ENCODE assay signal across 44 mouse cellular contexts in the genomic region with DNA sequence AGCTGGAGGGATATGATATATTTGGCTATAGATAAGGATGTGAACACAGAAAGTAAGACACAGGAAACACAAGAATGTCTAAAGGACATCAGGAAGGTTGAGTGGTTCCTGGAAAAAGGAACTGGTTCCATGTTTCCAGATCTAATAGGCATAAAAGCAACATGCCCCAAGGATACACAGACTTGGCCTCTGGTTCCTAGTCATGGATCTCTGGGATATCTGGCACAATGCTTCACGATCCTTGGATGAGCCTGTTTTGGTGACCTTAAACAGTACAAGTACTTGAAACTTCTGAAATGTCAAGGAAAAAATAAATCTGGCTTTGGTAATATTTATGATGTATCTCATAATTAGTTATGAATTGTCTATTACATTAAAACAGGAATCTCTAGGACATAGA. TPM values are rescaled to one million over a fixed set of nuclear protein-coding genes. Genes with fewer than 3 reads are reported as not detected.
"Had no signal": no experiment of that assay in that cellular context is flagged by ENCODE, and none has a peak within 500 bp of the region (broad histone marks: within the 10 kb centered on the region; RNA-seq: fewer than 3 reads in every experiment).

No protein-coding gene starts in this region.

- DNase-seq: gastrocnemius, postnatal 14 days; gastrocnemius, postnatal 36 days; heart, adult 11 months; heart, adult 2 months; heart, postnatal 14 days; heart, postnatal 36 days; kidney, adult 11 months; kidney, adult 2 months; kidney, adult 9 months; kidney, postnatal 14 days; kidney, postnatal 36 days; layer of hippocampus, adult 9-11 months; layer of hippocampus, postnatal 36 days; left cerebral cortex, postnatal 4 days had no signal

RNA-seq across cellular contexts. Expression of gene Olfr985, which starts 0.6 kb away (rescaled TPM):
- total RNA-seq: gastrocnemius, adult 18-20 months; gastrocnemius, adult 8-10 months; gastrocnemius, postnatal 14 days; gastrocnemius, postnatal 36 days; heart, adult 2 months; heart, postnatal 14 days; heart, postnatal 36 days; hematopoietic stem cell, adult 5-6 weeks; hindbrain, postnatal 0 days; layer of hippocampus, adult 18-20 months; layer of hippocampus, adult 8-10 months; layer of hippocampus, postnatal 14 days; layer of hippocampus, postnatal 36 days; left cerebral cortex, adult 18-20 months; left cerebral cortex, adult 8-10 months; left cerebral cortex, postnatal 10 days; left cerebral cortex, postnatal 25 days; left cerebral cortex, postnatal 4 days; liver, adult 2 months had no signal
- polyA plus RNA-seq: gonadal fat pad, adult 2 months; heart, adult 2 months; heart, embryonic 11.5 days; heart, embryonic 13.5 days; heart, embryonic 15.5 days; heart, postnatal 0 days; hindbrain, embryonic 11.5 days; hindbrain, embryonic 13.5 days; hindbrain, embryonic 15.5 days; hindbrain, postnatal 0 days; intestine, embryonic 14.5 days; intestine, embryonic 16.5 days; kidney, adult 2 months; kidney, embryonic 15.5 days; kidney, postnatal 0 days; large intestine, adult 2 months; limb, embryonic 11.5 days; limb, embryonic 13.5 days; limb, embryonic 15.5 days; liver, adult 2 months; liver, embryonic 12.5 days; liver, embryonic 14.5 days had no signal

RNA-seq across cellular contexts. Expression of gene Olfr984, which starts 16.6 kb away (rescaled TPM):
- total RNA-seq: gastrocnemius, adult 18-20 months; gastrocnemius, adult 8-10 months; gastrocnemius, postnatal 14 days; gastrocnemius, postnatal 36 days; heart, adult 2 months; heart, postnatal 14 days; heart, postnatal 36 days; hematopoietic stem cell, adult 5-6 weeks; hindbrain, postnatal 0 days; layer of hippocampus, adult 18-20 months; layer of hippocampus, postnatal 36 days; left cerebral cortex, adult 18-20 months; left cerebral cortex, adult 8-10 months; left cerebral cortex, postnatal 10 days; left cerebral cortex, postnatal 25 days; left cerebral cortex, postnatal 4 days; liver, adult 2 months had no signal
- polyA plus RNA-seq: gonadal fat pad, adult 2 months; heart, adult 2 months; heart, embryonic 11.5 days; heart, embryonic 13.5 days; heart, embryonic 15.5 days; heart, postnatal 0 days; hindbrain, embryonic 11.5 days; hindbrain, embryonic 13.5 days; hindbrain, embryonic 15.5 days; hindbrain, postnatal 0 days; intestine, embryonic 14.5 days; intestine, embryonic 16.5 days; kidney, adult 2 months; kidney, embryonic 15.5 days; kidney, postnatal 0 days; large intestine, adult 2 months; limb, embryonic 11.5 days; limb, embryonic 13.5 days; limb, embryonic 15.5 days; liver, adult 2 months; liver, embryonic 12.5 days; liver, embryonic 14.5 days had no signal

RNA-seq across cellular contexts. Expression of gene Tmem225, which starts 17.4 kb away (rescaled TPM):
- total RNA-seq: gastrocnemius, adult 18-20 months; gastrocnemius, adult 8-10 months; gastrocnemius, postnatal 14 days; gastrocnemius, postnatal 36 days; heart, adult 2 months; heart, postnatal 14 days; heart, postnatal 36 days; hematopoietic stem cell, adult 5-6 weeks; hindbrain, postnatal 0 days; layer of hippocampus, adult 18-20 months; layer of hippocampus, adult 8-10 months; layer of hippocampus, postnatal 14 days; layer of hippocampus, postnatal 36 days; left cerebral cortex, adult 18-20 months; left cerebral cortex, adult 8-10 months; left cerebral cortex, postnatal 10 days; left cerebral cortex, postnatal 25 days; left cerebral cortex, postnatal 4 days; liver, adult 2 months had no signal
- polyA plus RNA-seq: gonadal fat pad, adult 2 months; heart, adult 2 months; heart, embryonic 11.5 days; heart, embryonic 13.5 days; heart, embryonic 15.5 days; heart, postnatal 0 days; hindbrain, embryonic 11.5 days; hindbrain, embryonic 13.5 days; hindbrain, embryonic 15.5 days; hindbrain, postnatal 0 days; intestine, embryonic 14.5 days; intestine, embryonic 16.5 days; kidney, adult 2 months; kidney, embryonic 15.5 days; kidney, postnatal 0 days; large intestine, adult 2 months; limb, embryonic 11.5 days; limb, embryonic 13.5 days; limb, embryonic 15.5 days; liver, adult 2 months; liver, embryonic 12.5 days; liver, embryonic 14.5 days had no signal

RNA-seq across cellular contexts. Expression of gene Olfr983, which starts 37.2 kb away (rescaled TPM):
- total RNA-seq: gastrocnemius, adult 18-20 months; gastrocnemius, adult 8-10 months; gastrocnemius, postnatal 14 days; gastrocnemius, postnatal 36 days; heart, adult 2 months; heart, postnatal 14 days; heart, postnatal 36 days; hematopoietic stem cell, adult 5-6 weeks; hindbrain, postnatal 0 days; layer of hippocampus, adult 18-20 months; layer of hippocampus, adult 8-10 months; layer of hippocampus, postnatal 14 days; layer of hippocampus, postnatal 36 days; left cerebral cortex, adult 18-20 months; left cerebral cortex, adult 8-10 months; left cerebral cortex, postnatal 10 days; left cerebral cortex, postnatal 25 days; left cerebral cortex, postnatal 4 days; liver, adult 2 months had no signal
- polyA plus RNA-seq: gonadal fat pad, adult 2 months; heart, adult 2 months; heart, embryonic 11.5 days; heart, embryonic 13.5 days; heart, embryonic 15.5 days; heart, postnatal 0 days; hindbrain, embryonic 11.5 days; hindbrain, embryonic 13.5 days; hindbrain, embryonic 15.5 days; hindbrain, postnatal 0 days; intestine, embryonic 14.5 days; intestine, embryonic 16.5 days; kidney, adult 2 months; kidney, embryonic 15.5 days; kidney, postnatal 0 days; large intestine, adult 2 months; limb, embryonic 11.5 days; limb, embryonic 13.5 days; limb, embryonic 15.5 days; liver, adult 2 months; liver, embryonic 12.5 days; liver, embryonic 14.5 days had no signal

RNA-seq across cellular contexts. Expression of gene Olfr986, which starts 50.2 kb away (rescaled TPM):
- total RNA-seq: gastrocnemius, adult 18-20 months; gastrocnemius, adult 8-10 months; gastrocnemius, postnatal 14 days; gastrocnemius, postnatal 36 days; heart, adult 2 months; heart, postnatal 14 days; heart, postnatal 36 days; hematopoietic stem cell, adult 5-6 weeks; hindbrain, postnatal 0 days; layer of hippocampus, postnatal 36 days; left cerebral cortex, adult 18-20 months; left cerebral cortex, adult 8-10 months; left cerebral cortex, postnatal 10 days; left cerebral cortex, postnatal 25 days; left cerebral cortex, postnatal 4 days had no signal
- polyA plus RNA-seq: gonadal fat pad, adult 2 months; heart, adult 2 months; heart, embryonic 15.5 days; heart, postnatal 0 days; hindbrain, embryonic 11.5 days; hindbrain, embryonic 13.5 days; hindbrain, embryonic 15.5 days; hindbrain, postnatal 0 days; intestine, embryonic 14.5 days; intestine, embryonic 16.5 days; kidney, adult 2 months; kidney, embryonic 15.5 days; kidney, postnatal 0 days; large intestine, adult 2 months; limb, embryonic 11.5 days; limb, embryonic 15.5 days; liver, adult 2 months; liver, embryonic 12.5 days; liver, embryonic 14.5 days had no signal
